Mouse (Mus musculus): Measurements from ENCODE around the gene Dtx3l.
A peak's percentile ranks its signal among the peaks of the same experiment; 100 is the strongest.
"Not testable (repeated sequence)": the region's sequence is repeated elsewhere in the genome, so short reads cannot be mapped to it uniquely, and the experiment has no call there.

The Dtx3l gene

GRCm38 (mm10) chr16:35938211-35939151 lies at the start of gene Dtx3l, which contains the start of gene Parp9:
TSS of gene Dtx3l (minus strand) at chr16:35939151.
TSS of gene Parp9 (plus strand) at chr16:35938470.
- DNase-seq (ENCODE audit: low spot score): peak; percentile 80

- no peak for DNase-seq (ENCODE audit: low spot score)
Observed at GRCm38 (mm10) chr16:35987930-35988329, 49.0 kb upstream of the Dtx3l start.

GRCm38 (mm10) chr16:35984471-35984870 lies 45.5 kb upstream of the Dtx3l start:
- DNase-seq (ENCODE audit: low spot score): no peak

GRCm38 (mm10) chr16:35983517-35984101 lies 44.7 kb upstream of the Dtx3l start:
- peak; percentile 68 for DNase-seq (ENCODE audit: low spot score)

- DNase-seq (ENCODE audit: low spot score): peak; percentile 91
Observed at GRCm38 (mm10) chr16:35982902-35983516, 44.1 kb upstream of the Dtx3l start.

- DNase-seq (ENCODE audit: low spot score): no peak
Observed at GRCm38 (mm10) chr16:35982506-35982901, 43.6 kb upstream of the Dtx3l start.

GRCm38 (mm10) chr16:35981363-35981821 lies 42.4 kb upstream of the Dtx3l start:
- peak; percentile 100 for DNase-seq (ENCODE audit: low spot score)

GRCm38 (mm10) chr16:35978450-35978849 lies 39.5 kb upstream of the Dtx3l start, which contains the start of gene Kpna1:
TSS of gene Kpna1 (plus strand) at chr16:35978750.
- DNase-seq (ENCODE audit: low spot score): not testable (repeated sequence)

GRCm38 (mm10) chr16:35974021-35974420 lies 35.1 kb upstream of the Dtx3l start:
- no peak for DNase-seq (ENCODE audit: low spot score)

GRCm38 (mm10) chr16:35968149-35968548 lies 29.2 kb upstream of the Dtx3l start:
- DNase-seq (ENCODE audit: low spot score): no peak

- no peak for DNase-seq (ENCODE audit: low spot score)
Observed at GRCm38 (mm10) chr16:35967319-35967718, 28.4 kb upstream of the Dtx3l start.

- DNase-seq (ENCODE audit: low spot score): no peak
Observed at GRCm38 (mm10) chr16:35966411-35967115, 27.6 kb upstream of the Dtx3l start.

- not testable (repeated sequence) for DNase-seq (ENCODE audit: low spot score)
Observed at GRCm38 (mm10) chr16:35965991-35966390, 27.0 kb upstream of the Dtx3l start.

GRCm38 (mm10) chr16:35952628-35953130 lies 13.7 kb upstream of the Dtx3l start:
- no peak for DNase-seq (ENCODE audit: low spot score)

- no peak for DNase-seq (ENCODE audit: low spot score)
Observed at GRCm38 (mm10) chr16:35951216-35951615, 12.3 kb upstream of the Dtx3l start.

GRCm38 (mm10) chr16:35949264-35949663 lies 10.3 kb upstream of the Dtx3l start:
- DNase-seq (ENCODE audit: low spot score): no peak

GRCm38 (mm10) chr16:35941382-35941781 lies 2.4 kb upstream of the Dtx3l start:
- peak; percentile 26 for DNase-seq (ENCODE audit: low spot score)

- DNase-seq (ENCODE audit: low spot score): peak; percentile 93
Observed at GRCm38 (mm10) chr16:35939690-35940089, 739 bp upstream of the Dtx3l start.

GRCm38 (mm10) chr16:35939261-35939660 lies 310 bp upstream of the Dtx3l start:
- peak; percentile 52 for DNase-seq (ENCODE audit: low spot score)

GRCm38 (mm10) chr16:35933181-35933580 lies 5.8 kb downstream of the Dtx3l start:
- DNase-seq (ENCODE audit: low spot score): no peak

- no peak for DNase-seq (ENCODE audit: low spot score)
Observed at GRCm38 (mm10) chr16:35932179-35933055, 6.5 kb downstream of the Dtx3l start.

Data from lung, postnatal 25 days (tissue).